Mouse (Mus musculus): ENCODE data around the gene Mgat4a. TPM values are rescaled to one million over a fixed set of nuclear protein-coding genes. Genes with fewer than 3 reads are reported as not detected.

The Mgat4a gene
- polyA plus RNA-seq, 1 experiment from 2014 or later: 4.4 TPM

DNA sequence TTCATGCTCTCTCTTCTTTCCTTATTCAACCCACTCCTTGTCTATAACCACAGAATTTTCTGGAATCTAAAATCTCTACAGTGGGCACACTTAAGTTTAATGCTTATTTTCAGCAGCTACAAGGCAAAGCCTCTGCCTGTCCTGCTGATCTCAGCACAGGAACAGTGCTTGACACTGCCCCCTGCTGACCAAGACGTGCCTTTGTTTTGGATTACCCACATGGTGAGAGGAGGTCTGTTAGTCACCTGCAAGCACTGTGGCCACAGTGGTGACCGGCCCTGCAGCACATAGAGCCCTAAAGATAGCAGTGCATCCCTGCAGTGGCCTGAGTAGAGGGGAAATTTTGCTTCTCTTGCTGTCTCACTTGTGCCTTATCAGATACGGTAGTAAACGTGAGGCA, 139.1 kb downstream of the Mgat4a start:
- no peak overlapping the region for H3K27ac ChIP-seq
- H3K4me3 ChIP-seq: no peak overlapping the region
- peaks cover 4% of the 10 kb centered on the region; the same call in 1 of the 2 replicates for H3K27me3 ChIP-seq
- H3K4me2 ChIP-seq (replicated peaks): no peak overlapping the region
- H3K4me1 ChIP-seq: peaks cover 5% of the 10 kb centered on the region; the same call in 1 of the 2 replicates
- ATAC-seq (ENCODE audit: low FRiP score, low read depth): no peak
- peaks cover 11% of the 10 kb centered on the region; the same call in 1 of the 2 replicates for H3K36me3 ChIP-seq
- H3K9ac ChIP-seq: no peak overlapping the region
- 60% methylated on average over 4 of the region's 4 CpGs for WGBS
- no peaks in the 10 kb centered on the region for H3K9me3 ChIP-seq

DNA sequence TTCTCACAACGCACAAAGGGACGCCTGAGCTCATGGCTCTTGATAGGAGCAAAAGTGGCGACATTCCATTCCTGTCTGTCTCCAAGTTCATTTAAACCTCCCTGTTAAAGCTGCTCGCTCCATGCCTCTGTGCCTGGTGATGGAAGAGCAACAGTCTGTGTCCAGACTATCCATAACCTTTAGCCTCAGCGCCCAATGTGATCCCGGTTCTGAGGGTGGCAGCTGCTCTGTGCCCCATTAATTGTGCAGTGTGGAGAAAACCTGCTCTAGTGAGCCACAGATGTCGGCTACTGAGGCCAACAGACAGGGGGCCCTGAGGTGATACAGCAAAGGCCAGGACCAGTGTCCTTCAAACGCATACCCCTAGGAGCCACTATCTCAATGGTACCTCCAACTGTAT, 141.1 kb downstream of the Mgat4a start:
- Histone ChIP-seq H3K9ac (no peak overlapping the region), H3K27me3 (no peaks in the 10 kb centered on the region), H3K4me2 (replicated peaks) (no peak overlapping the region), H3K4me3 (no peak overlapping the region), H3K9me3 (no peaks in the 10 kb centered on the region), H3K4me1 (peaks cover 5% of the 10 kb centered on the region; the same call in 1 of the 2 replicates), H3K36me3 (peaks cover 28% of the 10 kb centered on the region), H3K27ac (no peak overlapping the region)
- WGBS: 64% methylated on average over 8 of the region's 8 CpGs
- no peak for ATAC-seq (ENCODE audit: low FRiP score, low read depth)

DNA sequence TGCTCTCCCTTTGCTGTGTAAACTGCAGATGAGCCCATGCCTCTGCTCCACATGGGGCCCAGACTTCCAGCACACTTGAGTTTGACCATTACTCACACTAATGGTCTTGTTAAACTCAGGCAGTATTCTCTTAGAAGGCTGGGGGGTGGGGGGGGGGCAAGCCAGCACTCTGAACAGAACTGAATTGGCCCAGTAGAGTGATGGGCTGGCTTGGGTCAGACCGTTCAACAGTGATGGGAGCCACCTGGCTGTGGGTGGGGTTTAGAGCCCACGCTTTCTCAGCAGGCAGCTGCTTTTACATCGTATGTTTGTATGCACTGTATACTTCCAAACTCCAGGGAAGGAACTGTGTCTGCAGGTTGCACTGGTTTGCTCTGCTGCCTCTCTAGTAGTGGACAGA, 141.9 kb downstream of the Mgat4a start:
- Histone ChIP-seq H3K36me3 (peaks cover 36% of the 10 kb centered on the region), H3K9me3 (no peaks in the 10 kb centered on the region), H3K4me3 (no peak overlapping the region), H3K27me3 (no peaks in the 10 kb centered on the region), H3K9ac (no peak overlapping the region), H3K27ac (no peak overlapping the region), H3K4me1 (peaks cover 5% of the 10 kb centered on the region; the same call in 1 of the 2 replicates), H3K4me2 (replicated peaks) (no peak overlapping the region)
- ATAC-seq (ENCODE audit: low FRiP score, low read depth): no peak
- 30% methylated on average over 3 of the region's 3 CpGs for WGBS

DNA sequence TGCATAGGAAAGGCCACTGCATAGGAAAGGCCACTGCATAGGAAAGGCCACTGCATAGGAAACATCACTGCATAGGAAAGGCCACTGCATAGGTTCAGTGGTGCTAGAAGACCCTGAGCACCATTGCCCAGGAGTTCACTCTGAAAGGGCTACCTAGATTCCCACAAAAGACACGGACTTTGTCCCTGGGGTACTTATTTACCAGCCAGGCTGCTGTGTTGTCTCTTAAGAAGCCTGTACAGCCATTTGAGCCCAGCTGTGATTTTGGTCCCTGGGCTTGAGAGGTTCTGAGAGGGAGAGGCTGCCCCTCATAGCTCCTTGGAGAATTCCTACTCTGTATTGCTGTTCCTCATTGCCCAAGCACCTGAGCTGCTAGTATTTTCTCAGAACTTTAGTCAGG, 144.3 kb downstream of the Mgat4a start:
- ATAC-seq (ENCODE audit: low FRiP score, low read depth): no peak
- H3K4me2 ChIP-seq (replicated peaks): no peak overlapping the region
- no peaks in the 10 kb centered on the region for H3K27me3 ChIP-seq
- no peaks in the 10 kb centered on the region for H3K9me3 ChIP-seq
- no peak overlapping the region for H3K4me3 ChIP-seq
- H3K4me1 ChIP-seq: peaks cover 5% of the 10 kb centered on the region; the same call in 1 of the 2 replicates
- WGBS: 72% methylated on average over 1 of the region's 1 CpGs
- H3K27ac ChIP-seq: no peak overlapping the region
- H3K9ac ChIP-seq: no peak overlapping the region
- H3K36me3 ChIP-seq: peaks cover 44% of the 10 kb centered on the region

DNA sequence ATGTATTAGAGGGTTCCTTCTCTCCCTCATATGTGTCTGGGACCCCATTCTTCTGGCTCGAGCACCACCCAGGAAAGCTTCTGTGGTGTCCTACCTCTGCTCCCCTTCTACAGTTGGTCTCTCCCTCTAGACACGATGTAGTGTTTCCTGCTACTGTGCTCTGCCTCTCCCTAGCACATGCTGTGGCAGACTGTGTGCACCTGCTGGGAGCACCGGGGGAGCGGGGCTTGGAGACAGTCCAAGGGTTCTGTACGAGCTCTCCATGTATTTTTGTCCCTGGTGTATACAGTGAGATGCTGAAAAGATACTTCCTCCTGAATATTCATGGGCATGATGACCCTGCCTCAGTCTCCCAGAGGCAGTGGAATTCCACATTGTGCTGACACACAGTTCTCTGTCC, 147.6 kb downstream of the Mgat4a start:
- Histone ChIP-seq H3K36me3 (peaks cover 70% of the 10 kb centered on the region), H3K9me3 (no peaks in the 10 kb centered on the region), H3K27ac (no peak overlapping the region), H3K9ac (no peak overlapping the region), H3K4me2 (replicated peaks) (no peak overlapping the region), H3K4me3 (no peak overlapping the region), H3K27me3 (no peaks in the 10 kb centered on the region), H3K4me1 (no peaks in the 10 kb centered on the region)
- 82% methylated on average over 5 of the region's 5 CpGs for WGBS
- no peak for ATAC-seq (ENCODE audit: low FRiP score, low read depth)

Other genes starting within 250 kb of the Mgat4a start
- gene Inpp4a, start 241.2 kb downstream of the Mgat4a start, polyA plus RNA-seq (2015; fragmentation: Nextera tagmentation; extraction: Ambion mirVana): 20.9 and 21.2 TPM in 2 replicates
- 49.4 and 52.0 TPM in 2 replicates for gene Coa5, start 110.9 kb downstream of the Mgat4a start, polyA plus RNA-seq (2015; fragmentation: Nextera tagmentation; extraction: Ambion mirVana)
- gene Unc50, start 110.9 kb downstream of the Mgat4a start, polyA plus RNA-seq (2015; fragmentation: Nextera tagmentation; extraction: Ambion mirVana): 148 and 149 TPM in 2 replicates
- gene 2010300C02Rik, start 179.1 kb upstream of the Mgat4a start, polyA plus RNA-seq (2015; fragmentation: Nextera tagmentation; extraction: Ambion mirVana): 2.7 and 2.8 TPM in 2 replicates

Data from limb, embryonic 13.5 days (tissue).